Mouse (Mus musculus): Measurements from ENCODE around the gene Stip1. TPM values are rescaled to one million over a fixed set of nuclear protein-coding genes. Genes with fewer than 3 reads are reported as not detected.
"Not testable (repeated sequence)": the region's sequence is repeated elsewhere in the genome, so short reads cannot be mapped to it uniquely, and the experiment has no call there.

Gene Stip1
- total RNA-seq, 2 experiments from 2014 or later = 122 to 129 TPM

- no peak for DNase-seq (ENCODE audit: low spot score in 2 of 2)
These were observed 22.0 kb downstream of the Stip1 start for GRCm38 (mm10) chr19:7017541-7018457.

- DNase-seq (ENCODE audit: low spot score in 2 of 2) = no peak
These were observed 25.2 kb downstream of the Stip1 start for GRCm38 (mm10) chr19:7014481-7015135.

GRCm38 (mm10) chr19:7013984-7014383 lies 25.8 kb downstream of the Stip1 start:
- no peak for DNase-seq (ENCODE audit: low spot score in 2 of 2)

GRCm38 (mm10) chr19:7012426-7012825 lies 27.3 kb downstream of the Stip1 start:
- no peak for DNase-seq (ENCODE audit: low spot score in 2 of 2)

GRCm38 (mm10) chr19:7006892-7007593 lies 32.7 kb downstream of the Stip1 start:
- no peak for DNase-seq (ENCODE audit: low spot score in 2 of 2)

- no peak for DNase-seq (ENCODE audit: low spot score in 2 of 2)
These were observed 40.3 kb downstream of the Stip1 start for GRCm38 (mm10) chr19:6999360-7000063.

GRCm38 (mm10) chr19:6997721-6998290 lies 42.0 kb downstream of the Stip1 start:
- DNase-seq (ENCODE audit: low spot score in 2 of 2) = no peak

- DNase-seq (ENCODE audit: low spot score in 2 of 2) = peak; percentile 73 to 86
These were observed 43.8 kb downstream of the Stip1 start, which contains the start of the genes Nudt22 and Trpt1 for GRCm38 (mm10) chr19:6996006-6996405. Nudt22 (minus strand) TSS chr19:6996117. Trpt1 (plus strand) TSS chr19:6996131.

- peak in 1 of 2 experiments; percentile 29 for DNase-seq (ENCODE audit: low spot score in 2 of 2)
These were observed 44.3 kb downstream of the Stip1 start for GRCm38 (mm10) chr19:6995255-6995991.

GRCm38 (mm10) chr19:6994489-6994888 lies 45.3 kb downstream of the Stip1 start:
- no peak for DNase-seq (ENCODE audit: low spot score in 2 of 2)

GRCm38 (mm10) chr19:6994002-6994401 lies 45.8 kb downstream of the Stip1 start:
- no peak for DNase-seq (ENCODE audit: low spot score in 2 of 2)

- no peak for DNase-seq (ENCODE audit: low spot score in 2 of 2)
These were observed 46.6 kb downstream of the Stip1 start for GRCm38 (mm10) chr19:6993011-6993770.

GRCm38 (mm10) chr19:6992011-6992858 lies 47.5 kb downstream of the Stip1 start, which contains the start of gene Dnajc4:
Dnajc4 (minus strand) TSS chr19:6992572.
- DNase-seq (ENCODE audit: low spot score in 2 of 2) = peak; percentile 91 to 96

GRCm38 (mm10) chr19:6991166-6991565 lies 48.6 kb downstream of the Stip1 start:
- not testable (repeated sequence) for DNase-seq (ENCODE audit: low spot score in 2 of 2)

- DNase-seq (ENCODE audit: low spot score in 2 of 2) = no peak
These were observed 49.1 kb downstream of the Stip1 start for GRCm38 (mm10) chr19:6990712-6991111.

GRCm38 (mm10) chr19:6989251-6989650 lies 50.5 kb downstream of the Stip1 start:
- DNase-seq (ENCODE audit: low spot score in 2 of 2) = no peak

- no peak for DNase-seq (ENCODE audit: low spot score in 2 of 2)
These were observed 51.9 kb downstream of the Stip1 start for GRCm38 (mm10) chr19:6987904-6988285.

Data from gastrocnemius, postnatal 4 days (tissue).